Mouse (Mus musculus): ENCODE measurements around the gene Cdh23. TPM values are rescaled to one million over a fixed set of nuclear protein-coding genes. Genes with fewer than 3 reads are reported as not detected.

Cdh23 gene
- polyA plus RNA-seq, 1 experiment, result 2.1 TPM

- Histone ChIP-seq H3ac (ENCODE audit: control insufficient read depth, insufficient read length) (no peak overlapping the region), H3K79me2 (ENCODE audit: control insufficient read depth, insufficient read depth) (no peaks in the 10 kb centered on the region), H3K36me3 (ENCODE audit: control insufficient read depth, insufficient read depth) (no peaks in the 10 kb centered on the region), H3K4me2 (ENCODE audit: low read depth) (peak overlapping the region; percentile 44), H3K4me3 (no peak overlapping the region), H3K27me3 (ENCODE audit: control insufficient read depth, insufficient read depth, insufficient read length) (no peaks in the 10 kb centered on the region)
- TF ChIP-seq USF1 (IDR thresholded peaks at IDR 0.05; ENCODE audit: low read depth), result no peak
- TF ChIP-seq TCF3 (IDR thresholded peaks at IDR 0.05; ENCODE audit: insufficient read length, low read depth), result no peak
- no peak for TF ChIP-seq MYOG (IDR thresholded peaks at IDR 0.05; ENCODE audit: control insufficient read depth in 1 of 3, insufficient read depth in 1 of 3, insufficient read length in 2 of 3, low read depth in 2 of 3)
- no peak for TF ChIP-seq CEBPB (IDR thresholded peaks at IDR 0.05; ENCODE audit: insufficient read depth, poor library complexity, severe bottlenecking)
- no peak for TF ChIP-seq MAX (IDR thresholded peaks at IDR 0.05; ENCODE audit: low read depth)
- no peak for TF ChIP-seq POLR2AphosphoS2 (IDR thresholded peaks at IDR 0.05; ENCODE audit: insufficient read length, low read depth)
- TF ChIP-seq SRF (IDR thresholded peaks at IDR 0.05; ENCODE audit: control insufficient read depth, insufficient read length, low read depth), result no peak
- no peak for TF ChIP-seq E2F4 (IDR thresholded peaks at IDR 0.05; ENCODE audit: insufficient read depth)
- no peak for TF ChIP-seq REST (IDR thresholded peaks at IDR 0.05; ENCODE audit: insufficient read depth, insufficient read length)
- no peak for TF ChIP-seq POLR2A (IDR thresholded peaks at IDR 0.05; ENCODE audit: insufficient read length, low read depth)
- TF ChIP-seq MYOD1 (IDR thresholded peaks at IDR 0.05; ENCODE audit: control insufficient read depth in 1 of 3, insufficient read length in 2 of 3, low read depth in 2 of 3), result no peak
Measured at GRCm38 (mm10) chr10:60380229-60380628, 316.1 kb downstream of the Cdh23 start.

DNA sequence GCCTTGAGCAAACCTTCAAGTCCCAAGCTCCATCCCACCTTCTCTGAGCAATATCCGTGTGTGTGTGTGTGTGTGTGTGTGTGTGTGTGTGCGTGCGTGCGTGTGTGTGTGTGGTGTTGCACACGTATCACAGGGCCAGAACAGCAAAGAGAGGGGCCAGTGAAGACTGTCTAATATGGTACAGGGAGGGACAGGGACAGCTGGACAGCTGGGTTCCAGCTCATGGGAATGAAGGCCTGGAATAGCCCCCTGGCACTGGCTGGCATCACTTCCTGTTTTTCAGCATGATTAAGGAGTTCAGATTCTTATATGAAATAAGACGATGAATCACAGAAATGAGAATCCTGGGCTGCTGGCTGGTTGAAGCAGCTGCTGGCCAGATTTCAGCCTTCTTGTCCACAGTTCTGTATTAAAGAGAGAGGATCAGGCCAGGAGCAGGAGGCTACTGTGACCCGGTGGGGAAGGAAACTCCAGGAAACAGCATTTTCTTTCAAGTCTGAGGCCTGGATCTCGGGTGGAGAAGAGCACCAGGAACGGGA lies 316.8 kb downstream of the Cdh23 start:
- Histone ChIP-seq H3K27me3 (ENCODE audit: control insufficient read depth, insufficient read depth, insufficient read length) (no peaks in the 10 kb centered on the region), H3ac (ENCODE audit: control insufficient read depth, insufficient read length) (no peak overlapping the region), H3K36me3 (ENCODE audit: control insufficient read depth, insufficient read depth) (no peaks in the 10 kb centered on the region), H3K79me2 (ENCODE audit: control insufficient read depth, insufficient read depth) (no peaks in the 10 kb centered on the region), H3K4me3 (no peak overlapping the region), H3K4me2 (ENCODE audit: low read depth) (peak overlapping the region; percentile 44)
- TF ChIP-seq MYOD1 (IDR thresholded peaks at IDR 0.05; ENCODE audit: control insufficient read depth in 1 of 3, insufficient read length in 2 of 3, low read depth in 2 of 3) (peak; percentile 87 to 96 (median 93)), TCF12 (IDR thresholded peaks at IDR 0.05; ENCODE audit: insufficient read depth, poor library complexity, severe bottlenecking) (peak; percentile 74), POLR2AphosphoS2 (IDR thresholded peaks at IDR 0.05; ENCODE audit: insufficient read length, low read depth) (no peak), REST (IDR thresholded peaks at IDR 0.05; ENCODE audit: insufficient read depth, insufficient read length) (no peak), MYOG (IDR thresholded peaks at IDR 0.05; ENCODE audit: control insufficient read depth in 1 of 3, insufficient read depth in 1 of 3, insufficient read length in 2 of 3, low read depth in 2 of 3) (peak; percentile 28 to 73 (median 36))

DNA sequence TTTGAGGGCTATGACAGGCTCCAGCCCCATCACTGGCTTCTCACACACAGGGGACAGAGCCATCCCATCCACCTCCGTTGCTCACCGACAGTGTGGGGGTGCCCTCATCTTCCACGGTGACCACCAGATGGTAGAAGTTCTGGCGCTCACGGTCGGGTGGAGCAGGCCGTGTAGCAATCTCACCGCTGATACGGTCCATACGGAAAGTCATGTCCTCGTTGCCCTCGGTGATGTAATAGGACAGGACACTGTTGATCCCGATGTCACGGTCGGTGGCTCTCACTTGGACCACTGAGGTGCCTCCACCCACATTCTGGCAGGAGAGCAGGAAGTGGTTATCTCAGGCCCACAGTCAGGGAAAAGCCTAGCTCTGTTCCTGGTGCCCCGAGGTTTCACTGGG lies 319.6 kb downstream of the Cdh23 start:
- Histone ChIP-seq H3K27me3 (ENCODE audit: control insufficient read depth, insufficient read depth, insufficient read length) (no peaks in the 10 kb centered on the region), H3K36me3 (ENCODE audit: control insufficient read depth, insufficient read depth) (no peaks in the 10 kb centered on the region), H3K79me2 (ENCODE audit: control insufficient read depth, insufficient read depth) (no peaks in the 10 kb centered on the region), H3K4me2 (ENCODE audit: low read depth) (no peak overlapping the region), H3K4me3 (no peak overlapping the region), H3ac (ENCODE audit: control insufficient read depth, insufficient read length) (no peak overlapping the region)
- TF ChIP-seq POLR2AphosphoS2 (IDR thresholded peaks at IDR 0.05; ENCODE audit: insufficient read length, low read depth), result no peak
- no peak for TF ChIP-seq MYOD1 (IDR thresholded peaks at IDR 0.05; ENCODE audit: control insufficient read depth in 1 of 3, insufficient read length in 2 of 3, low read depth in 2 of 3)
- no peak for TF ChIP-seq MAX (IDR thresholded peaks at IDR 0.05; ENCODE audit: low read depth)
- TF ChIP-seq USF1 (IDR thresholded peaks at IDR 0.05; ENCODE audit: low read depth), result no peak
- TF ChIP-seq POLR2A (IDR thresholded peaks at IDR 0.05; ENCODE audit: insufficient read length, low read depth), result no peak
- TF ChIP-seq CEBPB (IDR thresholded peaks at IDR 0.05; ENCODE audit: insufficient read depth, poor library complexity, severe bottlenecking), result no peak
- no peak for TF ChIP-seq MYOG (IDR thresholded peaks at IDR 0.05; ENCODE audit: control insufficient read depth in 1 of 3, insufficient read depth in 1 of 3, insufficient read length in 2 of 3, low read depth in 2 of 3)
- no peak for TF ChIP-seq E2F4 (IDR thresholded peaks at IDR 0.05; ENCODE audit: insufficient read depth)
- TF ChIP-seq REST (IDR thresholded peaks at IDR 0.05; ENCODE audit: insufficient read depth, insufficient read length), result no peak
- TF ChIP-seq TCF3 (IDR thresholded peaks at IDR 0.05; ENCODE audit: insufficient read length, low read depth), result no peak
- TF ChIP-seq TCF12 (IDR thresholded peaks at IDR 0.05; ENCODE audit: insufficient read depth, poor library complexity, severe bottlenecking), result no peak
- no peak for TF ChIP-seq SRF (IDR thresholded peaks at IDR 0.05; ENCODE audit: control insufficient read depth, insufficient read length, low read depth)

DNA sequence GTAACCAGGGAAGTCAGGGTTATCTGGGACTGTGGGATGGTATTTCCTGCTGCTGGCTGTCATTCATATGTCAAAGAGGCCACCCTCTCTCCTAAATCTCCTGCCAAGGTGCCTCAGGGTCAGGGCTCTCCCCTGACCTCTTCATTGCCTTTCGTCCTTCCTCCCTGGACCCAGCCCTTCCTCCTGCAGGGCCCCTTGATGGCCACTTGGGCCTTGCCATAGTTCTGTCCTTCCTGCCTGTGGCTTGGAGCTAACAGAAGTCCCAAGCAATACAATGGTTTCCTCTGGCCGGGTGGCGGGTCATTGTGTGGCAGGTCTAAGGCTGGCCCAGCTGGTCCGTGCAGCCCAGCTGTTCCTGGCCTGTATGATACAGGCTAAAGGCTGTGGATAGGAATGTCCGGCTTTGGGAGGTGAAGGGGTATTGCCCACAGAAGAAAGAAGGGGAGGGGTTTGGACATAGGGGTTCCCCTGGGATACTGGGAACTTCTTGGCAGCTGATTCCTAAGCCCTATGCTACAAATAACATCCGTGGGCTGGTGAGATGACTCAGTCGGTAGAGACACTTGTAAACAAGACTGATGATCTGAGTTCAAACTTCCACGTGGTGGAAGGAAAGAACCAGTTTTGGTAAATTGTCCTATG lies 322.2 kb downstream of the Cdh23 start:
- H3K36me3 ChIP-seq (ENCODE audit: control insufficient read depth, insufficient read depth), result no peaks in the 10 kb centered on the region
- H3K79me2 ChIP-seq (ENCODE audit: control insufficient read depth, insufficient read depth), result no peaks in the 10 kb centered on the region
- TF ChIP-seq TCF12 (IDR thresholded peaks at IDR 0.05; ENCODE audit: insufficient read depth, poor library complexity, severe bottlenecking), result peak; percentile 20
- no peak for TF ChIP-seq E2F4 (IDR thresholded peaks at IDR 0.05; ENCODE audit: insufficient read depth)
- no peak for TF ChIP-seq REST (IDR thresholded peaks at IDR 0.05; ENCODE audit: insufficient read depth, insufficient read length)
- peak; percentile 61 to 92 (median 83) for TF ChIP-seq MYOG (IDR thresholded peaks at IDR 0.05; ENCODE audit: control insufficient read depth in 1 of 3, insufficient read depth in 1 of 3, insufficient read length in 2 of 3, low read depth in 2 of 3)
- peak; percentile 61 to 93 (median 92) for TF ChIP-seq MYOD1 (IDR thresholded peaks at IDR 0.05; ENCODE audit: control insufficient read depth in 1 of 3, insufficient read length in 2 of 3, low read depth in 2 of 3)
- TF ChIP-seq TCF3 (IDR thresholded peaks at IDR 0.05; ENCODE audit: insufficient read length, low read depth), result peak; percentile 71
- no peak overlapping the region for H3K4me3 ChIP-seq
- peak overlapping the region; percentile 36 for H3K4me2 ChIP-seq (ENCODE audit: low read depth)
- no peak overlapping the region for H3ac ChIP-seq (ENCODE audit: control insufficient read depth, insufficient read length)
- no peaks in the 10 kb centered on the region for H3K27me3 ChIP-seq (ENCODE audit: control insufficient read depth, insufficient read depth, insufficient read length)

DNA sequence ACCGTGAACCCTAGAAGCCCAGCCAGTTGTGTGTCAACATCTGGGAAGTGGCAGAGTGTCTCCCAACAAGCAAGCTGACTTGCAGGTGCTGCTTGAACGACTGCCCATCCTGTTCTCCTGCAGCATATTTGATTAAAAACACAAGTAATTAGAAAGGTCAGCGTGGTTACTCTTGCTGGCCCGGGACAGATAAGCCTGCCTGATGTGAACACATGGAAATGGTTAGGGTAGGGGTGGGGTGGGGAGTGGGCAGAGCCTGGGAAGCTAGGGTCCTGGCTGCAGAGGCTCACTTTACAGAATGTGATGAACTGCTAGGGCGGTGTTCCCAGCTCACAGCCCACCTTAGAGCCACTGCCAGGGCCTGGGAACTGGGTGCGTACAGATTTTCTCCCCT lies 322.8 kb downstream of the Cdh23 start:
- H3ac ChIP-seq (ENCODE audit: control insufficient read depth, insufficient read length), result no peak overlapping the region
- no peak overlapping the region for H3K4me3 ChIP-seq
- no peaks in the 10 kb centered on the region for H3K79me2 ChIP-seq (ENCODE audit: control insufficient read depth, insufficient read depth)
- H3K4me2 ChIP-seq (ENCODE audit: low read depth), result peak overlapping the region; percentile 36
- H3K27me3 ChIP-seq (ENCODE audit: control insufficient read depth, insufficient read depth, insufficient read length), result no peaks in the 10 kb centered on the region
- no peak for TF ChIP-seq CEBPB (IDR thresholded peaks at IDR 0.05; ENCODE audit: insufficient read depth, poor library complexity, severe bottlenecking)
- TF ChIP-seq SRF (IDR thresholded peaks at IDR 0.05; ENCODE audit: control insufficient read depth, insufficient read length, low read depth), result no peak
- no peak for TF ChIP-seq USF1 (IDR thresholded peaks at IDR 0.05; ENCODE audit: low read depth)
- no peak for TF ChIP-seq POLR2A (IDR thresholded peaks at IDR 0.05; ENCODE audit: insufficient read length, low read depth)
- no peak for TF ChIP-seq MAX (IDR thresholded peaks at IDR 0.05; ENCODE audit: low read depth)
- TF ChIP-seq TCF3 (IDR thresholded peaks at IDR 0.05; ENCODE audit: insufficient read length, low read depth), result no peak
- H3K36me3 ChIP-seq (ENCODE audit: control insufficient read depth, insufficient read depth), result no peaks in the 10 kb centered on the region

Data from myocyte (in vitro differentiated cells).